Mouse (Mus musculus): ENCODE data around the gene Cdon. TPM values are rescaled to one million over a fixed set of nuclear protein-coding genes. Genes with fewer than 3 reads are reported as not detected.

Gene Cdon
- polyA plus RNA-seq, 1 experiment, result 39.9 TPM

GRCm38 (mm10) chr9:35475394-35475793 lies 54.5 kb downstream of the Cdon start:
- TF ChIP-seq CTCF (IDR thresholded peaks at IDR 0.05; ENCODE audit: control insufficient read depth, insufficient read depth, insufficient read length) (no peak), MAX (IDR thresholded peaks at IDR 0.05) (no peak), FOSL1 (IDR thresholded peaks at IDR 0.05; ENCODE audit: insufficient read depth, low read length, poor library complexity, severe bottlenecking) (no peak), CEBPB (IDR thresholded peaks at IDR 0.05; ENCODE audit: low read depth) (no peak), MYOD1 (IDR thresholded peaks at IDR 0.05; ENCODE audit: control insufficient read depth, insufficient read length, low read depth) (no peak), USF1 (IDR thresholded peaks at IDR 0.05; ENCODE audit: low read depth) (no peak), MYOG (IDR thresholded peaks at IDR 0.05; ENCODE audit: control insufficient read depth, extremely low read depth, insufficient read length) (no peak)
- no peaks in the 10 kb centered on the region for H3K79me3 ChIP-seq (ENCODE audit: low read depth)
- H3ac ChIP-seq (ENCODE audit: control insufficient read depth, insufficient read length, low read depth), result no peak overlapping the region
- H3K79me2 ChIP-seq (ENCODE audit: control insufficient read depth, insufficient read depth), result no peaks in the 10 kb centered on the region
- H3K4me3 ChIP-seq (ENCODE audit: insufficient read depth, poor library complexity, severe bottlenecking), result no peak overlapping the region
- peaks cover 59% of the 10 kb centered on the region for H3K36me3 ChIP-seq (ENCODE audit: control insufficient read depth, insufficient read depth)
- H3K27me3 ChIP-seq (ENCODE audit: control insufficient read depth, insufficient read depth, insufficient read length), result no peaks in the 10 kb centered on the region

- H3K4me3 ChIP-seq (ENCODE audit: insufficient read depth, poor library complexity, severe bottlenecking), result no peak overlapping the region
- H3K36me3 ChIP-seq (ENCODE audit: control insufficient read depth, insufficient read depth), result peaks cover 49% of the 10 kb centered on the region
- H3K27me3 ChIP-seq (ENCODE audit: control insufficient read depth, insufficient read depth, insufficient read length), result no peaks in the 10 kb centered on the region
- H3K79me2 ChIP-seq (ENCODE audit: control insufficient read depth, insufficient read depth), result no peaks in the 10 kb centered on the region
- no peak overlapping the region for H3ac ChIP-seq (ENCODE audit: control insufficient read depth, insufficient read length, low read depth)
- no peak for TF ChIP-seq CTCF (IDR thresholded peaks at IDR 0.05; ENCODE audit: control insufficient read depth, insufficient read depth, insufficient read length)
- TF ChIP-seq CEBPB (IDR thresholded peaks at IDR 0.05; ENCODE audit: low read depth), result no peak
- TF ChIP-seq MAX (IDR thresholded peaks at IDR 0.05), result no peak
- no peak for TF ChIP-seq MYOD1 (IDR thresholded peaks at IDR 0.05; ENCODE audit: control insufficient read depth, insufficient read length, low read depth)
- TF ChIP-seq MYOG (IDR thresholded peaks at IDR 0.05; ENCODE audit: control insufficient read depth, extremely low read depth, insufficient read length), result no peak
- TF ChIP-seq USF1 (IDR thresholded peaks at IDR 0.05; ENCODE audit: low read depth), result no peak
- TF ChIP-seq FOSL1 (IDR thresholded peaks at IDR 0.05; ENCODE audit: insufficient read depth, low read length, poor library complexity, severe bottlenecking), result no peak
- no peaks in the 10 kb centered on the region for H3K79me3 ChIP-seq (ENCODE audit: low read depth)
Observed at GRCm38 (mm10) chr9:35479456-35479855, 58.5 kb downstream of the Cdon start.

DNA sequence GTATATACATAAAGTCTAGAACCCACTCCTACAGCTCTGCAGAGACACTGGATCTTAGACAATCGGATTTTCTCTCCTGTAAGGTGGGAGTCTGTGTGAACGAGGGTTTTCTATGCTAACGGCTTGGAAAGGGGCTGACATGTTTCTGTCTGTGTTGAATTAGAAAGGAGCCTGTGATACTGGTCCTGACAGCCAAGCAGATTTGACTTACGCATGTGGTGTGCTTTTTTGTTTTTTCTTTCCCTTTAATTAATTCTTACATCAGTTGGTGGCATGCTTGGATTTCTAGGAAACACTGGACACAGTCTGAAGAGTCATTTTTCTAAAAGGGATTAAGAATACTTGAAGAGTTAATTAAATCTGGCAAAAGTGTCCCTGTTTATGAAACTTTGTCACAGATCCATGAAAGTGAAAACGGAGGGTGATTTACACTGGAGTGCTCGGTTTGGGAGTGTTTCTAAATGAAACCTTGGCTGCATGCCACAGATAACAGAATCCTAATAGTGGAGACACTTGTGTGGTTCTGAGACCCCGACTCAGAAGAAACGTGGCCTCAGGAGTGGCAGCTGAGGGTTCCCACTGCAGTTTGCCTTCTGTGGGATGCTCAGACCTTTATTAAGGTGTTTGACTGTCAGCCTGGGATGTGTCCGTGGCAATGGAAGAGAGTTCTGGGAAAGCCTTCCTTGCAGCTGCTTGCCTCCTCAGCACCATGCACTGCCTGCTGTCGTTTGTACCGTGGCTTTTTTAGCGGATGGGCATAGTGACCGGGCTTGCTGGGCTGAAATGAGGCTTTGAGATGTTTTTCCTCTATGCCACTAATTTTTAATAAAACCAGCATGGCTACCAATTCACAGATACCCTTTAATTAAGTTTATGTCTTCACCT lies 61.3 kb downstream of the Cdon start:
- peaks cover 53% of the 10 kb centered on the region for H3K36me3 ChIP-seq (ENCODE audit: control insufficient read depth, insufficient read depth)
- H3K79me2 ChIP-seq (ENCODE audit: control insufficient read depth, insufficient read depth), result no peaks in the 10 kb centered on the region
- H3K4me3 ChIP-seq (ENCODE audit: insufficient read depth, poor library complexity, severe bottlenecking), result no peak overlapping the region
- no peak for TF ChIP-seq CEBPB (IDR thresholded peaks at IDR 0.05; ENCODE audit: low read depth)
- no peak for TF ChIP-seq CTCF (IDR thresholded peaks at IDR 0.05; ENCODE audit: control insufficient read depth, insufficient read depth, insufficient read length)
- no peak overlapping the region for H3ac ChIP-seq (ENCODE audit: control insufficient read depth, insufficient read length, low read depth)
- no peaks in the 10 kb centered on the region for H3K79me3 ChIP-seq (ENCODE audit: low read depth)
- no peaks in the 10 kb centered on the region for H3K27me3 ChIP-seq (ENCODE audit: control insufficient read depth, insufficient read depth, insufficient read length)

DNA sequence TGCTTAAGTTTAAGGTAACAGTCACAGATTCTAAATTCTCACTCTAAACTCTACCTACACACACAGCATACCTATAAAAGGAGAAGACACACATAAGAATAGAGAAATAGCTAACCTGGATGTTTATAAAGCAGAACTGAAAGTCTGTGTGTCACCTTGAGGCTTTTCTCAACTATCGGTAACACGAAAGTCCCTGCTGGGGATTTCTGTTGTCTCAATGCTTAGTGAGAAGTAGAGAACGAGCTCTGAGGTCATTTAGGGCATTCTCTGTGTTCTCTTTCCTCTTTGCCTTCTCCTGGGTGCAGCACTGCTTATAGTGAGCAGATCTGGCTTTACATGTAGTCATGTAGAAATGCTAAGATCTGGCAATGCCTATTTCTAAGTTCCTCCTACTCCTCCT lies 63.0 kb downstream of the Cdon start:
- Histone ChIP-seq H3K79me3 (ENCODE audit: low read depth) (no peaks in the 10 kb centered on the region), H3K4me3 (ENCODE audit: insufficient read depth, poor library complexity, severe bottlenecking) (no peak overlapping the region), H3ac (ENCODE audit: control insufficient read depth, insufficient read length, low read depth) (no peak overlapping the region), H3K79me2 (ENCODE audit: control insufficient read depth, insufficient read depth) (no peaks in the 10 kb centered on the region), H3K36me3 (ENCODE audit: control insufficient read depth, insufficient read depth) (peaks cover 38% of the 10 kb centered on the region), H3K27me3 (ENCODE audit: control insufficient read depth, insufficient read depth, insufficient read length) (no peaks in the 10 kb centered on the region)
- TF ChIP-seq MYOD1 (IDR thresholded peaks at IDR 0.05; ENCODE audit: control insufficient read depth, insufficient read length, low read depth) (no peak), USF1 (IDR thresholded peaks at IDR 0.05; ENCODE audit: low read depth) (no peak), MAX (IDR thresholded peaks at IDR 0.05) (no peak), CEBPB (IDR thresholded peaks at IDR 0.05; ENCODE audit: low read depth) (no peak)

- TF ChIP-seq USF1 (IDR thresholded peaks at IDR 0.05; ENCODE audit: low read depth) (no peak), MYOD1 (IDR thresholded peaks at IDR 0.05; ENCODE audit: control insufficient read depth, insufficient read length, low read depth) (no peak), MYOG (IDR thresholded peaks at IDR 0.05; ENCODE audit: control insufficient read depth, extremely low read depth, insufficient read length) (no peak), FOSL1 (IDR thresholded peaks at IDR 0.05; ENCODE audit: insufficient read depth, low read length, poor library complexity, severe bottlenecking) (no peak), CTCF (IDR thresholded peaks at IDR 0.05; ENCODE audit: control insufficient read depth, insufficient read depth, insufficient read length) (no peak), CEBPB (IDR thresholded peaks at IDR 0.05; ENCODE audit: low read depth) (no peak), MAX (IDR thresholded peaks at IDR 0.05) (no peak)
- no peak overlapping the region for H3K4me3 ChIP-seq (ENCODE audit: insufficient read depth, poor library complexity, severe bottlenecking)
- no peak overlapping the region for H3ac ChIP-seq (ENCODE audit: control insufficient read depth, insufficient read length, low read depth)
- peaks cover 38% of the 10 kb centered on the region for H3K36me3 ChIP-seq (ENCODE audit: control insufficient read depth, insufficient read depth)
- no peaks in the 10 kb centered on the region for H3K79me3 ChIP-seq (ENCODE audit: low read depth)
- H3K27me3 ChIP-seq (ENCODE audit: control insufficient read depth, insufficient read depth, insufficient read length), result no peaks in the 10 kb centered on the region
- H3K79me2 ChIP-seq (ENCODE audit: control insufficient read depth, insufficient read depth), result no peaks in the 10 kb centered on the region
Observed at GRCm38 (mm10) chr9:35486616-35487015, 65.7 kb downstream of the Cdon start.

- no peaks in the 10 kb centered on the region for H3K79me2 ChIP-seq (ENCODE audit: control insufficient read depth, insufficient read depth)
- TF ChIP-seq FOSL1 (IDR thresholded peaks at IDR 0.05; ENCODE audit: insufficient read depth, low read length, poor library complexity, severe bottlenecking), result no peak
- TF ChIP-seq MYOG (IDR thresholded peaks at IDR 0.05; ENCODE audit: control insufficient read depth, extremely low read depth, insufficient read length), result no peak
- no peak for TF ChIP-seq CTCF (IDR thresholded peaks at IDR 0.05; ENCODE audit: control insufficient read depth, insufficient read depth, insufficient read length)
- no peak for TF ChIP-seq CEBPB (IDR thresholded peaks at IDR 0.05; ENCODE audit: low read depth)
- no peaks in the 10 kb centered on the region for H3K79me3 ChIP-seq (ENCODE audit: low read depth)
- no peaks in the 10 kb centered on the region for H3K27me3 ChIP-seq (ENCODE audit: control insufficient read depth, insufficient read depth, insufficient read length)
- H3K4me3 ChIP-seq (ENCODE audit: insufficient read depth, poor library complexity, severe bottlenecking), result no peak overlapping the region
- H3ac ChIP-seq (ENCODE audit: control insufficient read depth, insufficient read length, low read depth), result no peak overlapping the region
- H3K36me3 ChIP-seq (ENCODE audit: control insufficient read depth, insufficient read depth), result peaks cover 52% of the 10 kb centered on the region
Observed at GRCm38 (mm10) chr9:35488496-35488895, 67.6 kb downstream of the Cdon start.

Data from C2C12 (cell line).